In the genomic region with DNA sequence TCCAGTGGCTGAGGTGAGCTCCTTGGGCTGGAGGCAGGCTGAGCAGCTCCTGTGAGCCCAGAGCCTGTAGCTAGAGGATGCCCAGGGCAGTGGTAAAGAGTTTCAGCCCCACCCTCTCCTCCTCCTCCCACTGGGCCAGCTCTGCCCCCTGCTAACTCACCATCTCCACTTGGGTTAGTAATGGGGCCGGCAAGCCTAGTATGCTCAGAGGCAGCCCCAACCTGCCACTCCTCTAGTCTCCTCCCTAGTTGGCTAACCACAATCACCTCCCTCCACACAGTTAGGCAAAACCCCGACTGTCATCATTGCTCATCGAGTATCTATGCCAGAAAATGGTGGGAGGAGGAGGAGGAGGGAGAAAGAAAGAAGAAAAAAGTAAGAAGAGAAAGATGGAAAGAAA, we compare ENCODE assay signal across 20 mouse cellular contexts.
DNase-seq lines count a peak whose midpoint lies in the region; TF ChIP-seq lines count a peak whose summit lies in the region.
"Had no signal": no experiment of that assay in that cellular context is flagged by ENCODE, and none has a peak within 500 bp of the region (broad histone marks: within the 10 kb centered on the region; RNA-seq: fewer than 3 reads in every experiment).

No protein-coding gene starts in this region.

- TF ChIP-seq POLR2A in myocyte (IDR thresholded peaks at IDR 0.05; ENCODE audit: insufficient read length, low read depth), result no peak

- no peaks in the 10 kb centered on the region for H3K27me3 ChIP-seq in myocyte (ENCODE audit: control insufficient read depth, insufficient read depth, insufficient read length)
- H3K27me3 ChIP-seq: embryonic facial prominence, embryonic 12.5 days; forebrain, embryonic 13.5 days; stomach, embryonic 15.5 days had no signal

- intact Hi-C loops in left cerebral cortex, postnatal 14 days (cut with DNase I), result no loop called here

- H3K36me3 ChIP-seq in myocyte (ENCODE audit: control insufficient read depth, insufficient read depth), result no peaks in the 10 kb centered on the region
- H3K36me3 ChIP-seq: embryonic facial prominence, embryonic 12.5 days; limb, embryonic 10.5 days; stomach, embryonic 15.5 days had no signal

- no peak overlapping the region for H3ac ChIP-seq in myocyte (ENCODE audit: control insufficient read depth, insufficient read length)

- DNase-seq in adrenal gland, adult 8-10 months, result peak; percentile 46
- DNase-seq in adrenal gland, postnatal 25 days, result no peak
- DNase-seq in ovary, postnatal 36 days (ENCODE audit: low spot score), result peak; percentile 1
- DNase-seq in ovary, postnatal 14 days (ENCODE audit: low spot score), result no peak
- peak; percentile 25 to 63 for DNase-seq in adrenal gland, postnatal 36 days
- DNase-seq in embryo, embryonic 11 days, result no peak
- no peak for DNase-seq in left cerebral cortex, postnatal 14 days (ENCODE audit: low spot score in 2 of 2)
- DNase-seq: cerebellum, adult 11 months; gastrocnemius, postnatal 14 days; kidney, adult 2 months; kidney, postnatal 25 days; lung, embryonic 14.5 days; midbrain, embryonic 14.5 days; right cerebral cortex, postnatal 25 days had no signal

- no peak overlapping the region for H3K4me3 ChIP-seq in myocyte
- H3K4me3 ChIP-seq: embryonic facial prominence, embryonic 12.5 days; erythroblast, embryonic 14.5 days; forebrain, embryonic 13.5 days; limb, embryonic 10.5 days; stomach, embryonic 15.5 days had no signal

- H3K4me2 ChIP-seq in myocyte (ENCODE audit: low read depth), result peak overlapping the region; percentile 48
- H3K4me2 ChIP-seq: embryonic facial prominence, embryonic 12.5 days; forebrain, embryonic 13.5 days; lung, embryonic 14.5 days; stomach, embryonic 15.5 days had no signal

- H3K79me2 ChIP-seq in myocyte (ENCODE audit: control insufficient read depth, insufficient read depth), result no peaks in the 10 kb centered on the region

TF ChIP-seq in myocyte, 11 proteins besides CTCF, POLR2A, EP300 and RAD21:
- TF ChIP-seq MYOD1 (IDR thresholded peaks at IDR 0.05; ENCODE audit: control insufficient read depth in 1 of 3, insufficient read length in 2 of 3, low read depth in 2 of 3), result peak in 1 of 3 experiments; percentile 7
- no peak for TF ChIP-seq MAX (IDR thresholded peaks at IDR 0.05; ENCODE audit: low read depth)

Comparison
In these comparisons a context has a peak if more than half of its experiments do, and no peak if none do; other contexts are left out.
1. DNase-seq: peak in adrenal gland, adult 8-10 months (single experiment), ovary, postnatal 36 days (single experiment) and adrenal gland, postnatal 36 days (2 of 2); none in adrenal gland, postnatal 25 days (single experiment), ovary, postnatal 14 days (single experiment), embryo, embryonic 11 days (single experiment) and left cerebral cortex, postnatal 14 days (0 of 2).